Mouse (Mus musculus): Measurements from ENCODE around the gene Slc12a5. TPM values are rescaled to one million over a fixed set of nuclear protein-coding genes. Genes with fewer than 3 reads are reported as not detected.

The Slc12a5 gene
- 0.56 and 1.1 TPM in 2 replicates for polyA plus RNA-seq (2014; fragmentation: Nextera tagmentation; extraction: Ambion mirVana)

DNA sequence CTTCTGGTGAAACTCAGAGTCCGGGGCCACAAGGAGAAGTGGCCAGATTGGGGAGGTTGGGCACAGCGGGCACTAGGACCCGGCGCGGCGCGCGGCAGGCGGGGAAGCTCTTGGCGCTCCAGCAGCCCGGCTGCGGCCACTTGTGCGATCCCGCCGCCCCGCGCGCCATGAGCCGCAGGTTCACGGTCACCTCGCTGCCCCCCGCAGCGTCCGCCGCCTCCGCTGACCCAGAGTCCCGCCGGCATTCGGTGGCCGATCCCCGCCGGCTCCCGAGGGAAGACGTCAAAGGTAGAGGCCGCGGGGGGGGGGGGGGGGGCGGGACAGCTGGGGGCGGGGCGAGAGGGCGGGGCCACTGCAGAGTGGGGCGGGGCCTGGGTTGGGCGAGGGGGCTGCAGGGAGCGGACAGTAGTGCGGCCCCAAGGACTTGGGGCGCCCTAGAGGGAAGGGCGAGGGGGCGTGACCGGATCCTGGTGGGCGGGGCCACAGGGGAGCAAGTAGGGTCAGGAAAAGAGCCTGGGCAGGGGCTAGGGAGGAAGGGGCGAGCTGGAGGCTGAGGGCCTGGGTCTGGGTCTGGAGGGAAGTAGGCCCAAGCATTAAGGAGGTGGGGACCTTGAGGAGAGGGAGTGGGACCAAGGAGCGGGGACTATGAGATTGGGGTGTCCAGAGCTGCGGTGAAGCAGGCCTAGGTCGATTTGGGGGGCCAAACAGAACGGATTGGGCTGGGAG, at the start of gene Slc12a5:
TSS of gene Slc12a5 (plus strand) at position 87 of the 726 bp plus-strand sequence.
- peak; percentile 66 for DNase-seq (ENCODE audit: low spot score)
- peak within 1 kb of the TSS; percentile 58 for H3K4me3 ChIP-seq (ENCODE audit: low read depth, low read length)
- H3K9me3 ChIP-seq (ENCODE audit: control insufficient read depth, low read length), result no peaks in the 10 kb centered on the region
- H3K36me3 ChIP-seq (ENCODE audit: control insufficient read depth, insufficient read depth, low read length), result no peaks in the 10 kb centered on the region
- 2% methylated on average over 25 of the region's 54 CpGs for WGBS
- H3K9ac ChIP-seq (ENCODE audit: low read depth, low read length), result peak within 1 kb of the TSS; percentile 64
- peak within 1 kb of the TSS; percentile 64 for H3K4me2 ChIP-seq (ENCODE audit: low read depth, low read length)
- ATAC-seq (ENCODE audit: low read depth), result peak; percentile 72
- H3K27me3 ChIP-seq (replicated peaks; ENCODE audit: control insufficient read depth, insufficient read depth, low read length), result peaks cover 8% of the 10 kb centered on the region
- H3K4me1 ChIP-seq (ENCODE audit: control insufficient read depth, insufficient read depth, low read length), result 0 out of 2 replicates have a peak, but pooled peaks cover 4% of the 10 kb centered on the region
- no peak within 1 kb of the TSS for H3K27ac ChIP-seq (replicated peaks; ENCODE audit: low read depth, low read length)

DNA sequence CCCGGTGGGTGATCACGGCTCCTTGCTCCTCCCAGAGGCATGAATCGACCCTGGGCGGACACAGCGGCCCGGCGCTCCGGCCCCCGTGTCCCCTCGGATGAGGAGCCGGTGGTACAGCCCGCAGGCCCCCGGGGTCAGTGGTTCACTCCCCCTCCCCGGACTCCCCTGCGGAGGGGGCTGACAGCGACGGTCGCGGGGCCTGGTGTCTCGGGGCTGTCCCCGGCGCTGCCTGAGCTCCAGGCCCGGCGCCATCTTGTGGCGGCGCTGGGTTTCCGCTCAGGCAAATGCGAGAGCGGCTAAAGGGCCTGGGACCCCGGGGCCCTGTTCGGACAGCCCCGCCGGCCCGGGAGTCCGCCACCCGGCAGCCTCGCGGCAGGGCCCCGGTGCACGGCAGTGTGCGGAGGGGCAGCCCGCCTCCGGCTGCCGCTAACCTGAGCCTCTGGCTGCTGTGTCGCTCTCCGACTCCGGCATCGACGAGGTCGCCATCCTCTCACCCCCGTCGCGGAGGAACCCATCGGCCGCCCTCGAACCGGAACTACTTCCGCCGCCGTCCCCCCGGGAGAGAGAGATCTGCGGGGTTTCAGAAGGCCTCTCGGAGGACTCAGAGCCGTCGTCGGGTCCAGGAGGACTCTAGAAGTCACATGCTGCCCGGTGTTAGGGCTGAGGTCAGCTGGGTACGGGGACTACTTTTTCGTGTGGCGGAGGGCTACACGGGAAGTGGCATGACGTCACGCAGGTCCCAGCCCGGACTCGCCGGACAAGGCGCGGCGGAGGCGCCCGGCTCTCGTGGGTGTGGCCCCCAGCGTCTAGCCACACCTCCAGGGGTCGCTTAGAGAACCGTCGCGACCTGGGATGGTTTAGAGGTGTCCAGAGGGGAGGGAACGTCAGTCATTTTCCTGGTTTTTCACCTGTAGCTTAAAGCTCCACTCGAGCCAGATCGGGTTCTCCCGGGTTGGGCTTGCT, 49.2 kb upstream of the Slc12a5 start, which contains the start of gene Zfp335:
TSS of gene Zfp335 (minus strand) at position 672 of the 963 bp plus-strand sequence.
- H3K4me1 ChIP-seq (ENCODE audit: control insufficient read depth, insufficient read depth, low read length), result peaks cover 15% of the 10 kb centered on the region
- H3K9ac ChIP-seq (ENCODE audit: low read depth, low read length), result peak within 1 kb of the TSS; percentile 95
- H3K36me3 ChIP-seq (ENCODE audit: control insufficient read depth, insufficient read depth, low read length), result peaks cover 31% of the 10 kb centered on the region
- H3K4me2 ChIP-seq (ENCODE audit: low read depth, low read length), result peak within 1 kb of the TSS; percentile 65
- peak within 1 kb of the TSS; percentile 99 for H3K27ac ChIP-seq (replicated peaks; ENCODE audit: low read depth, low read length)
- H3K4me3 ChIP-seq (ENCODE audit: low read depth, low read length), result peak within 1 kb of the TSS; percentile 88
- ATAC-seq (ENCODE audit: low read depth) (peak; percentile 90), DNase-seq (ENCODE audit: low spot score) (peak; percentile 97)
- H3K9me3 ChIP-seq (ENCODE audit: control insufficient read depth, low read length), result peaks cover under 1% of the 10 kb centered on the region; the same call in 1 of the 2 replicates
- no peaks in the 10 kb centered on the region for H3K27me3 ChIP-seq (replicated peaks; ENCODE audit: control insufficient read depth, insufficient read depth, low read length)
- under 1% methylated on average over 57 of the region's 91 CpGs for WGBS

DNA sequence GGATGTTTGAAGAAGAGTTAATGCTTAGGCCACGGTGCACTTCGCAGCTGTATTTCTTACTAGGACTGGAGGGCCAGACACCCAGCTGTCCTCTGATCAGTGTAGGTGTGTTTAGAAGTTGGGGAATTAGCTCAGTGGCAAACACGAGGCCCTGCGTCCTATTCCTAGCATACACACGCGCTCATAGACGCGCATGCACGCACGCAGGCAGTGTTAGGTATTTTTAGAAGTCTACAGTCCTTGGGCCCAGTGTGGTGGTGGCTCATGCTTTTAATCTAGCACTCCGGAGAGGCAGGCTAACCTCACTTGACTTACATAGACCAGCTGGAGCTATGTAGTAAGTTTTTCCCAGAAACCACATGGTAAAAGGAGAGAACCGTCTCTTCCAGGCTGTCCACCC, 48.5 kb upstream of the Slc12a5 start:
- no peaks in the 10 kb centered on the region for H3K9me3 ChIP-seq (ENCODE audit: control insufficient read depth, low read length)
- ATAC-seq (ENCODE audit: low read depth) (peak; percentile 16), DNase-seq (ENCODE audit: low spot score) (peak; percentile 70)
- 8% methylated on average over 12 of the region's 12 CpGs for WGBS
- H3K4me1 ChIP-seq (ENCODE audit: control insufficient read depth, insufficient read depth, low read length), result peaks cover 15% of the 10 kb centered on the region
- peak overlapping the region; percentile 88 for H3K4me3 ChIP-seq (ENCODE audit: low read depth, low read length)
- H3K36me3 ChIP-seq (ENCODE audit: control insufficient read depth, insufficient read depth, low read length), result peaks cover 23% of the 10 kb centered on the region
- H3K27me3 ChIP-seq (replicated peaks; ENCODE audit: control insufficient read depth, insufficient read depth, low read length), result no peaks in the 10 kb centered on the region
- peak overlapping the region; percentile 65 for H3K4me2 ChIP-seq (ENCODE audit: low read depth, low read length)
- H3K9ac ChIP-seq (ENCODE audit: low read depth, low read length), result peak overlapping the region; percentile 95
- peak overlapping the region; percentile 99 for H3K27ac ChIP-seq (replicated peaks; ENCODE audit: low read depth, low read length)

DNA sequence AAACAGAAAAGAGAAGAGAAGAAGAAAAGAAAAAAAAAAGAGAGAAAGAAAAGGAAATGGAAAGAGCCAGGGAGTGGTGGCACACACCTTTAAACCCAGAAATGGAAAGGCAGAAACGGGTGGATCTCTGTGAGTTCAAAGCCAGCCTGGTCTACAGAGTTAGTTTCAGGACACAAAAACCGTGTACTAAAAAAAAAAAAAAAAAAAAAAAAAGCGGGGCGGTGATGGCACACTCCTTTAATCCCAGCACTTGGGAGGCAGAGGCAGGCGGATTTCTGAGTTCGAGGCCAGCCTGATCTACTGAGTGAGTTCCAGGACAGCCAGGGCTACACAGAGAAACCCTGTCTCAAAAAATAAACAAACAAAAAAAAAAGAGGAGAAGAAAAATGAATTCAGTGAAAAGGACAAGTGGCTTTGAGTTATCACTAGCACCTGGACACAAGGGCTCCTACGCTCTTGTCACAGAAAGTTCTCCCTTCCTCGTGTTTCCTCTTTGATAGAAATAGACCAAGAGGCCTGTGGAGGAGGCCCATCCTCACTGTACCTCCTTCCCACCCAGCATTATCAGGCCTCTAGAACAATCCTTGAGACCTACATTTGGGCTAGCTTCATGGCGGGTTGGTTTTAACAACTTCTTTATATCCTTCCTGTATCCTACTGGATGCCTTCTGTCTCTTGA, 47.7 kb upstream of the Slc12a5 start:
- ATAC-seq (ENCODE audit: low read depth) (no peak), DNase-seq (ENCODE audit: low spot score) (no peak)
- peak overlapping the region; percentile 65; the same call in 1 of the 2 replicates for H3K4me2 ChIP-seq (ENCODE audit: low read depth, low read length)
- peak overlapping the region; percentile 88 for H3K4me3 ChIP-seq (ENCODE audit: low read depth, low read length)
- 91% methylated on average over 8 of the region's 9 CpGs for WGBS
- no peaks in the 10 kb centered on the region for H3K27me3 ChIP-seq (replicated peaks; ENCODE audit: control insufficient read depth, insufficient read depth, low read length)
- peaks cover 16% of the 10 kb centered on the region for H3K36me3 ChIP-seq (ENCODE audit: control insufficient read depth, insufficient read depth, low read length)
- peaks cover 15% of the 10 kb centered on the region for H3K4me1 ChIP-seq (ENCODE audit: control insufficient read depth, insufficient read depth, low read length)
- peak overlapping the region; percentile 99 for H3K27ac ChIP-seq (replicated peaks; ENCODE audit: low read depth, low read length)
- H3K9ac ChIP-seq (ENCODE audit: low read depth, low read length), result peak overlapping the region; percentile 95; the same call in 1 of the 2 replicates
- no peaks in the 10 kb centered on the region for H3K9me3 ChIP-seq (ENCODE audit: control insufficient read depth, low read length)

DNA sequence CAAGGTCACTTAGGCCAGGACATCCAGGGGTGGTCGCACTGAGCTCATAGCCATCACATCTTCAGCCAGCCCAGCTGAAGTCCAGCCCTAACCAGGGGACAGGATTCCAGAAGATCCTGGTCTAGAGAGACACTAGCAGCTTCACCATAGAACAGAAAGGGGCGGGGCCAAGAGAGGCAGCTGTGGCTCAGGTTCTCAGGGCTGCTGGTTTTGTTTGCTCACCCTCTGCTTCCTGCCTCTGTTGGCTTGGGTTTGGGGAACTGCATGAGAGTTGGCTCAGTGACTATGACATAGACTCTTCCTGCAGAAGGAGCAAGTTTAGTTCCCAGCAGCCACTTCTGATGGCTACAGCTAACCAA, 47.2 kb upstream of the Slc12a5 start:
- H3K4me2 ChIP-seq (ENCODE audit: low read depth, low read length), result no peak overlapping the region
- no peak for DNase-seq (ENCODE audit: low spot score)
- 84% methylated on average over 2 of the region's 2 CpGs for WGBS
- no peak overlapping the region for H3K4me3 ChIP-seq (ENCODE audit: low read depth, low read length)
- H3K27me3 ChIP-seq (replicated peaks; ENCODE audit: control insufficient read depth, insufficient read depth, low read length), result no peaks in the 10 kb centered on the region
- peaks cover 10% of the 10 kb centered on the region for H3K36me3 ChIP-seq (ENCODE audit: control insufficient read depth, insufficient read depth, low read length)
- H3K27ac ChIP-seq (replicated peaks; ENCODE audit: low read depth, low read length), result no peak overlapping the region
- no peaks in the 10 kb centered on the region for H3K9me3 ChIP-seq (ENCODE audit: control insufficient read depth, low read length)
- H3K4me1 ChIP-seq (ENCODE audit: control insufficient read depth, insufficient read depth, low read length), result peaks cover 15% of the 10 kb centered on the region
- ATAC-seq (ENCODE audit: low read depth), result no peak
- no peak overlapping the region for H3K9ac ChIP-seq (ENCODE audit: low read depth, low read length)

DNA sequence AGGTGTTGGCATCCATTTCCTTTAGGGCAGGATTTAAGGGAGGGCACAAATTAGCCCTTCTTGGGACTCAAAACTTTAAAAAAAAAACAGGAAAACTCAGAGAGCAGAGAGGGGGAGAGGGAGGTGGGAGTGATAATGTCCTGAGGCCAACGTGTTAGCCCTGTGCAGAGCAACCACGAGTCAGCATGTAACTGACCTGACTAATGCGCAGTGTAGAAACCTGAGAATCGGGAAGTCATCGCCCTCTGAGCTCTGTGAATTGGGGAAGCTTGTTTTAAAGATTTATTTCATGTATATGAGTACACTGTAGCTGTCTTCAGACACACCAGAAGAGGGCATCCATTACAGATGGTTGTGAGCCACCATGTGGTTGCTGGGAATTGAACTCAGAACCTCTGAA, 43.8 kb upstream of the Slc12a5 start:
- H3K9me3 ChIP-seq (ENCODE audit: control insufficient read depth, low read length), result no peaks in the 10 kb centered on the region
- no peak overlapping the region for H3K4me3 ChIP-seq (ENCODE audit: low read depth, low read length)
- H3K27ac ChIP-seq (replicated peaks; ENCODE audit: low read depth, low read length), result no peak overlapping the region
- ATAC-seq (ENCODE audit: low read depth) (no peak), DNase-seq (ENCODE audit: low spot score) (no peak)
- H3K27me3 ChIP-seq (replicated peaks; ENCODE audit: control insufficient read depth, insufficient read depth, low read length), result no peaks in the 10 kb centered on the region
- WGBS, result 72% methylated on average over 5 of the region's 5 CpGs
- H3K4me2 ChIP-seq (ENCODE audit: low read depth, low read length), result no peak overlapping the region
- H3K4me1 ChIP-seq (ENCODE audit: control insufficient read depth, insufficient read depth, low read length), result peaks cover 5% of the 10 kb centered on the region; the same call in 1 of the 2 replicates
- H3K36me3 ChIP-seq (ENCODE audit: control insufficient read depth, insufficient read depth, low read length), result peaks cover 9% of the 10 kb centered on the region; the same call in 1 of the 2 replicates
- H3K9ac ChIP-seq (ENCODE audit: low read depth, low read length), result no peak overlapping the region

DNA sequence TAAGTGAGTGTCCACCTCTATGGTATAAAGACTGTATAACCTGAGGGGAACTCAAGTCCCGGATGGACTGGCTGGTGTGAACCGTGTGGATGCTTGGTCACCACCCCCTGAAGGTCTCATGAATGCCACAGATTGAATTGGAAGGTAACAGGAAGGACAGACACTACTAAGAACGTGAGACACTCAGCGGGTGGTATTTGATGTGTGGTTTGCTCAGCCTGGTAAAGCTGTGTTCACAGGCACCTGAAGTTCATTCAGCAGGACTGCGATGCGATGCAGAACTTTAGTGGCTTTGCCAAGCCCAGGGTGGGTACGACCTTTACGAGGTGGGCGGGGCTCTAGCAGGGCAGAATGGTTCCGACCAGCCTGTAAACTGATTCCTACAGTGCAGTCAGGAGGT, 43.2 kb upstream of the Slc12a5 start:
- DNase-seq (ENCODE audit: low spot score) (no peak), ATAC-seq (ENCODE audit: low read depth) (no peak)
- H3K9ac ChIP-seq (ENCODE audit: low read depth, low read length), result no peak overlapping the region
- no peak overlapping the region for H3K4me2 ChIP-seq (ENCODE audit: low read depth, low read length)
- H3K36me3 ChIP-seq (ENCODE audit: control insufficient read depth, insufficient read depth, low read length), result peaks cover 9% of the 10 kb centered on the region; the same call in 1 of the 2 replicates
- H3K27me3 ChIP-seq (replicated peaks; ENCODE audit: control insufficient read depth, insufficient read depth, low read length), result no peaks in the 10 kb centered on the region
- H3K4me3 ChIP-seq (ENCODE audit: low read depth, low read length), result no peak overlapping the region
- 54% methylated on average over 10 of the region's 10 CpGs for WGBS
- H3K9me3 ChIP-seq (ENCODE audit: control insufficient read depth, low read length), result no peaks in the 10 kb centered on the region
- no peak overlapping the region for H3K27ac ChIP-seq (replicated peaks; ENCODE audit: low read depth, low read length)
- peaks cover 2% of the 10 kb centered on the region; the same call in 1 of the 2 replicates for H3K4me1 ChIP-seq (ENCODE audit: control insufficient read depth, insufficient read depth, low read length)

DNA sequence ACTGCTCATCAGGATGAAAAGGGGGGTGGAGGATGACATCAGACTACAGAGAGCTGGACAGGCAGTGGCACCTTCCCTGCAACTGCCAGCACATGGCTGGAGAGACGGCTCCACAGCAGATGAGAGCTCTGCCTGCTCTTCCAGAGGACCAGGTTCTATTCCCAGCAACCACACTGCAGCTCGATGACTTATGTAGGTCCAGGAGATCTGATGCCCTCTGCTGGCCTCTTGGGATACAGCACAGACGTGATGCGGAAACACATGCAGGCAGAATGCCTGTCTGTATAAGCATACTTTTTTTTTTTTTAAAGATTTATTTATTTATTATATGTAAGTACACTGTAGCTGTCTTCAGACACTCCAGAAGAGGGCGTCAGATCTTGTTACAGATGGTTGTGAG, 42.3 kb upstream of the Slc12a5 start:
- H3K27me3 ChIP-seq (replicated peaks; ENCODE audit: control insufficient read depth, insufficient read depth, low read length), result no peaks in the 10 kb centered on the region
- 62% methylated on average over 4 of the region's 5 CpGs for WGBS
- H3K27ac ChIP-seq (replicated peaks; ENCODE audit: low read depth, low read length), result no peak overlapping the region
- H3K4me2 ChIP-seq (ENCODE audit: low read depth, low read length), result no peak overlapping the region
- H3K36me3 ChIP-seq (ENCODE audit: control insufficient read depth, insufficient read depth, low read length), result peaks cover 9% of the 10 kb centered on the region; the same call in 1 of the 2 replicates
- no peak overlapping the region for H3K9ac ChIP-seq (ENCODE audit: low read depth, low read length)
- no peak for DNase-seq (ENCODE audit: low spot score)
- ATAC-seq (ENCODE audit: low read depth), result no peak
- no peaks in the 10 kb centered on the region for H3K9me3 ChIP-seq (ENCODE audit: control insufficient read depth, low read length)
- H3K4me3 ChIP-seq (ENCODE audit: low read depth, low read length), result no peak overlapping the region
- H3K4me1 ChIP-seq (ENCODE audit: control insufficient read depth, insufficient read depth, low read length), result no peaks in the 10 kb centered on the region

Measured in embryonic facial prominence, embryonic 14.5 days (tissue).